Mouse (Mus musculus): ENCODE measurements around the gene Tmem87b.

Gene Tmem87b

GRCm38 (mm10) chr2:128817786-128818681 is at the start of gene Tmem87b:
TSS of gene Tmem87b (plus strand) at chr2:128818118.
- DNase-seq (ENCODE audit: low spot score in 2 of 2), result peak; percentile 96

DNA sequence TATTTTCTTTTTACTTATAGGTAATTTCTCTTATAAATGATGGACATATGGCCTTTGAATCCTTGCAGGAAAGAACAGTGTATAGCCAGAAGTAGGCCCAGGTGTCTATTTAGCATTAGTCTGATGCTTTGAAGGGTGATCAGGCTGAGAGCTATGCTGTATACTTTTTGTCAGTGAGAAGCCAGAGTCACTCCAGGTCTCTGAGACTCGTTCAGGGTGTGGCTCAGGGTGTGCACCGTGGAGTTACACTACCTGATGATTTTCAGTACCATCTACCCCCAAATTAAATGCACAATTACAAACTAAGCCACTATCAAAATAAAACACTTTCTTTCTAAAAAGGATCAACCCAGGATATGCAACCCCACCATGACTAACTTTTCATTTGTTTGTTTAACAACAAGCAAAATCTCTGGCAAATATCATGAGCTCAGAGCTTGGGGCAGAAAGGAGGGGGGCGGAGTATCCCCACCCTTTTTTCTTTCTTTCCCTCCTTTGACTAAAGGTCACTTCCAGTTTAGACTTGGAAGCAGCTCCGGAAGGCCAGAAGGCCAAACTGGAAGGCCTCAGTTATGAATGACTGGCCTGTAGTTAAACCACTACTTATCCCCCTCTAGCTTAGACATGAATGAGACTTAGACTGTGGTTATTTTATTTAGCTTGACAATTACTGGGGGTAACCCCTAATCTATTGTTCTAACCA is 49.2 kb upstream of the Tmem87b start:
- DNase-seq (ENCODE audit: low spot score in 2 of 2), result no peak

DNA sequence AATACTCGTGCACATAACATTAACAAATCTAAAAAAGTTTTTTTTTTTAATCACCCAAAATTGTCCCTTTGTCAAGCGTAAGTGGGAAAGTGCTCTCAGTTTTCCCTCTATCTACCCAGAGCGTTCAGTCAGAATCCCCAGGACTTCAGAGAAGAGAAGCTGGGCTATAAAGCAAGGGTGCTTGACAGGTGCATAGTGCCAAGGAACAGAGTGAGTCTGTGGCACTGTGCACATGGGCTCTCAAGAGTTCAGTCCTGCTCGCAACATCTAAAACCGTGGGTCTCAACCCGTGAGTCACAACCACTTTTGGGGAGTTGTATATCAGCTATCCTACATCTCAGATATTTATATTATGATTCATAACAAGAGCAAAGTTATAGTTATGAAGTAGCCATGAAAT is 47.4 kb upstream of the Tmem87b start:
- DNase-seq (ENCODE audit: low spot score in 2 of 2), result no peak

DNA sequence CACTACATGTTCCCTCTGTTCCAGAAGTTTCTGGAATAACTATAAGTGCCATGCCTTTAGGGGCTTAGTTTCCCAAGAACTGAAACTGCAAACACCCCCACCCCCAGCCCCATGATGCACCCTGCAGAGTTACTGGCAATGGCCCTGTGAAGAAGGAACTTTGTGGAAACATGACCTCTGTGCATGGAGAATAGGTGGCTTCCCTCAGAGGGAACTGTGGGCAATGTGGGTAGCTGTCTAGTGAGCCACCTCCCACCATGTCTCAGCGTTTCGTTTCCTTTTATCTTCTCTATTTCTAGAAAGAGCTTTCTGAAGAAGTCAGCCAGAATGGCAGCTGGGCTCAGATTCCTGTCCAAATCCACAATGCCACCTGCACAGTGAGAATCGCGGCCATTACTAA is 46.9 kb upstream of the Tmem87b start:
- no peak for DNase-seq (ENCODE audit: low spot score in 2 of 2)

- DNase-seq (ENCODE audit: low spot score in 2 of 2), result no peak
Measured at GRCm38 (mm10) chr2:128771750-128772338, 46.1 kb upstream of the Tmem87b start.

GRCm38 (mm10) chr2:128782231-128782630 is 35.7 kb upstream of the Tmem87b start:
- DNase-seq (ENCODE audit: low spot score in 2 of 2), result no peak

DNA sequence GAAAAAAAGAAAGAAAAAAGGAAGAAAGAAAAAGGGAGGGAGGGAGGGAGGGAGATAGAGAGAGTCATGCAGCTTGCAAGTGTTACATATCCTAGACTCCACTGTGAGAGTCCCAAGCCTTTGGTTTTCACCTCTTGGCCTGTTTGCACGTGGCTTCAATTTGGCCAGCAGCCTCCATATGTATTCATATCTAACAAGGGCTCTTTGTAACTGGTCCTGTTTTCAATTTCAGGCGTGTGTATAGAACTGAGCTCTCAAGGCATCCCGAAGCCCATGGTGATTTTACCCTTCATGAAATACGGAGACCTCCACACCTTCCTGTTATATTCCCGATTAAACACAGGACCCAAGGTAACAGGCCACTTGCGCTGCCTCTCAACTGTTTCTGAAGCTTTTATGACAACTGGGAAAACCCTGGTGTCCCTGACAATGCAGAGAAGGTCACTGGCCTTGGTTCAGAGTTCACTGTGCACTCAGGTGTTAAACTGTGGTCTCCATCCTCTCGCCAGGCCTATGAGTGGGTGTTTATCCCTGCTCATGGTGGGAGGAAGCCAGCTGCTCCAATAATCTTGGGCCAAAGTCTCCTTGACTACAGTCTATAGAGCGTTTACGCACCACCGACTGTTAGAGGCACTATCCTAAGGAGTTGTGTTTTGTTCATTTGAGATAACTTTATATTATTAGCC is 34.1 kb upstream of the Tmem87b start:
- no peak for DNase-seq (ENCODE audit: low spot score in 2 of 2)

DNA sequence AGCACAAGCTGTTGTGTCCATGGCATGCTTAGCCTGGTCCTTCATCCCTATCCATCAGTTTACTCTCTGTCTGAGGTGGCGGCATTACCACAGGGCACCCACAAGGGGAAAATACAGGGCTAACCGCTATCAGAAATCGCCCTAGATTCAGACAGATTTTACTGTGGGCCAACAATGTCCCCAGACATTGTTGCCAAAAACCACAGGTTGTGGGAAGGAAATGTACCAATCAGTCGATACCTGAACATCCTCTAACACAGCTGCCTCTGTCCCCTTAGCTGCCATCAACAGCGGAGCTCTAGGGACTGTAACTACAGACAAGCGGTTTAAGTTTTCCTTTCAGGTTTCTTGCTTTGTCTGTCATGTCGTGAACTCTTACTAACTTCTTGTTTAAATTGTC is 33.1 kb upstream of the Tmem87b start:
- no peak for DNase-seq (ENCODE audit: low spot score in 2 of 2)

DNA sequence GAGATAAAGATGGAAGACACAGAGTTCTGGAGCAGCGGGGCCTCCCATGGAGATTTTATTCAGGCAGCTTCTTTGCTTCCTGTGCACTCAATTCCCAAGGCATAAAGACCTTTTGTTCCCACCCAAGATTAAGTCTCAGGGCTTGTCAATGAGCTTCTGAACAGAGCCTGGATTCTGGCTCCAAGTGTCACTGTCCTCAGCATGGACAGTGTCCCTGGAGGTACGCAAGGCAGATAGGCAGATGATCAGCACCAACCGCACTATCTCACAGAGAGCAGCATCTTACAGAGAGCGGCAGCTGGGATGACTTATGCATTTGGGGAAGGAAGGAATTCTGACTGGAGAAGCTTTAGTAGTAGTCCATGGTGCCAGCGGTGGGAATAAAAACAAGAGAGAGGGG is 31.6 kb upstream of the Tmem87b start:
- DNase-seq (ENCODE audit: low spot score in 2 of 2), result no peak

- DNase-seq (ENCODE audit: low spot score in 2 of 2), result no peak
Measured at GRCm38 (mm10) chr2:128786795-128787194, 31.1 kb upstream of the Tmem87b start.

DNA sequence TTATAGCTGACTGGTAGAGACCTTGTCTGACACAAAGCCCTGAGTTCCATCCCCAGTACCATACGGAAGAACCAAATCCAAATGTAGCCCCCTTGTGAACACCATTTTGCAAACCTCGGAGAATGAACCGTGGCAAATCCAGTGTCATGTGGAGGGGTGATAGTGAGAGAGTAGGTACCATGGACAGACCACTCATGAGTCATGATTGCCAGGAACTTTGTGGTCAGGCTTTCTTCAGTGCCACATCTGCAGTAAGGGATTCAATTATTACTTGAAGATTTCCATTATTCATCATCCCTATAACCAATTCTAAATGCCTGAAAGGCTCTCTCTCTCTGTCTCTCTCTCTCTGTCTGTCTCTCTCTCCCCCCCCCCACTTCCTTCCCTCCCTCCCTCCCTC is 30.1 kb upstream of the Tmem87b start:
- DNase-seq (ENCODE audit: low spot score in 2 of 2), result no peak

GRCm38 (mm10) chr2:128790875-128791614 is 26.9 kb upstream of the Tmem87b start:
- no peak for DNase-seq (ENCODE audit: low spot score in 2 of 2)

DNA sequence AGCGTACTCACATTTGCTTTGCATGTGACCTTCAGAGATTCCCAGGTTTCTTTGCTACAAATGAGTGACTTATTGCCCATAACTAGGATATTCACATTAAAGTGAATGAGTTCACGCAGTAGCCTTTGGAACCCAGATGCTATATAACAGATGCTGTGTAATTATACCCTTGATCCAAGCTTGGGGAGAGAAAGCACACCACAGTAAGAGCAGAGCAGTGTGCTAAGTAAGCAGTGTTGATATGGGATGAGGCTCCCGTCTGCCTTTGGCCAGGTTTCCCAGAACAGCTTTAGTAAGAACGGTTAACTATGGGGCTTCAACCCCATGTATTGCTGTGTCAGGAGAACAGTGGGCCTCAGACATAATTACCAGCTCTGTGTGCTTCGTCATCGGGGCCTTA is 24.0 kb upstream of the Tmem87b start:
- no peak for DNase-seq (ENCODE audit: low spot score in 2 of 2)

DNA sequence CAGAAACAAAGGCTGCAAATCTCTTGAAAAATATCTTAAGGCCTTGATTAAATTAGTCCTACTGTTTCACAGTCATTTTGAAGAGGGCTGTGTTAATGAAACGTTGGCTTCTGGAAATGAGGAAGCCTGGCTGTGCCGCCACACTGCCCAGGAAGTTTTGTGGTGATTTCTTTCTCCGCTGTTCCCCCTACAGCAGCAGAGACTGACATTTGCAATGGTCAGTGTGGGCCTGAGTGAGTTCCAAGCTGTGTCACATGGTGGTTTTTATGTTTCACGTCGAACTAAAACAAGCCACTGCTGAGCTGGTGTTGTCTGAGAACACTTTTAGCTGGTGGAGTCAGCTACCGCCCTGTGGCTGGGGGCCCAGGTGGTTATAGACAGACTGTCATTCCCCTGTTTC is 21.5 kb upstream of the Tmem87b start:
- no peak for DNase-seq (ENCODE audit: low spot score in 2 of 2)

DNA sequence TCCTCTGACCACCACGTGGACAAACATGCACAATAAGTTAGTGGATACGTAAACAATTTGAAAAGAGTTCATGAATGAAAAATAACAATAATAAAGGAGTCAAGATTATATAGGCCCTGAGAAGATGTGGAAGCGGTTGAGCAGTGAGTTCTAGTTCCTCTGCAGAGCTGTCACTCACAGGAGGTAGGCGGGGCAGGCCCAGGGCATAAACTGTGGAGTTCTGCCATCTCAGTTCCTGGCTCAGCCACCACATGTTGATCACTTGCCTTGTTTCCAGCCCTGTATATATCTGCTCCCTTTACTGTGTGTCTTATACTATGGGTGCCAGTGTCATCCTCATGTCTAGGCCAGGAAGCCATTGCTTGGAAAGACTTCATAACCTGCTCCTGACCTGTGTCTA is 14.5 kb upstream of the Tmem87b start:
- no peak for DNase-seq (ENCODE audit: low spot score in 2 of 2)

GRCm38 (mm10) chr2:128805341-128805740 is 12.6 kb upstream of the Tmem87b start:
- DNase-seq (ENCODE audit: low spot score in 2 of 2), result no peak

DNA sequence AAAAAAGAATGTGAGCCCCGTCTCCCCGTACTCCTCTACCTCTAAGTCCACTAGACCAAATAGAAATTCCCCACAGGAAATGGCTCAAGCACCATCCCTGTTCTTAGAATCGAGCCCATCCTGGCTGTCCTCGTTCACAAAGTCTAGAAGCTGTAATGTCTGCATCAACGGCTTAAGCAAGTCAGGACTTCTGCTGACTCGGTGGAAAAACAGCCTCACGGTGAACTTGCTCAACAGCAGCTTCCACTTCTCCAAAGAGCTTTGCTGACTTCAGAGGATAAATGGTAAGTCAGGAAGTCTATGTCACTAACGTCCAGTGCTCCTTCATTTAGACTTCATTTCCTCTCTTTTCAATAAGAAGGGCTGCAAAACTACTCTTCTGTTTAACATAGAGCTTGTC is 11.4 kb upstream of the Tmem87b start:
- no peak for DNase-seq (ENCODE audit: low spot score in 2 of 2)

- DNase-seq (ENCODE audit: low spot score in 2 of 2), result no peak
Measured at GRCm38 (mm10) chr2:128812761-128813160, 5.2 kb upstream of the Tmem87b start.

GRCm38 (mm10) chr2:128816311-128816710 is 1.6 kb upstream of the Tmem87b start:
- DNase-seq (ENCODE audit: low spot score in 2 of 2), result no peak

DNA sequence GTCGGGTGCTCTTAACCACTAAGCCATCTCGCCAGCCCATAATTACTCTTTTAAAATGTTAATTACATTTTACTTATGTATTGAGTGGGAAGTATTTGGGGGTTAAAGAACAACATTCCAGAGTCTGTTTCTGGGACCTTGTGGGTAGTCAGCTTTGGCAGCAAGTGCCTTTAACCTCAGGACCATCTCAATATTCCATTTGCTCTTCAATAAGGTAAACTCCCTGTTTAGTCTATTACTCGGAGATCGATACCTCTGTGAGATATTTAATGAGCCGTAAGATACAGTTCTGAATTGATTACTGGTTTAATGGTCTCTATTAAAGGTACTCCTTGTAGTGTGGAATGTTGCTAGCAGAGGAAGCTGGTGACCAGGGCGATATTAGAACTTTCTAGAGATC is 1.0 kb upstream of the Tmem87b start:
- no peak for DNase-seq (ENCODE audit: low spot score in 2 of 2)

DNA sequence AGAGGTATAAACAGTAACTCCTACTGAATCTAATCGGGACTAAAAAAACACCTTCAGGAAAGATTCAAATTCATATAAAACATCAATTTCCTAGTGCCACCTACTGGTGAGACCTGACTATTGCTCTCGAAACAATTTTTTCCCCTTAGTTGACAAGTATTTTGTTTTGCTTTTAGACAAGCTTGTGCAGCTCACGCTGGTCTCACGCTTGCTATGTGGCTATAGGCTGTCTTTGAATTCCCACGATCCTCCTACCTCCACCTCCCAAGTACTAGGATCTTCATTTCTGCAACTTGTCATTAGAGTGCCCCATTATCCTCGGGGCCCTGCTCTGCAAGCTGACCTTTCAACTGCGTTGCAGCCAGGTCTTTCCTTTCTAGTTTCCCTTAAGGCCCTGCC is 532 bp upstream of the Tmem87b start:
- DNase-seq (ENCODE audit: low spot score in 2 of 2), result peak in 1 of 2 experiments; percentile 11
